Mouse (Mus musculus): ENCODE results near the gene Zbtb5.
"Not testable (repeated sequence)": the region's sequence is repeated elsewhere in the genome, so short reads cannot be mapped to it uniquely, and the experiment has no call there.

Gene Zbtb5

GRCm38 (mm10) chr4:45012105-45012975 lies at the start of gene Zbtb5:
TSS of gene Zbtb5 (minus strand) at chr4:45012412.
- DNase-seq (ENCODE audit: low spot score in 2 of 2) = peak; percentile 99 to 100

- no peak for DNase-seq (ENCODE audit: low spot score in 2 of 2)
These were observed 43.2 kb upstream of the Zbtb5 start for GRCm38 (mm10) chr4:45055451-45055850.

- DNase-seq (ENCODE audit: low spot score in 2 of 2) = no peak
These were observed 42.6 kb upstream of the Zbtb5 start for GRCm38 (mm10) chr4:45054862-45055261.

GRCm38 (mm10) chr4:45047956-45048355 lies 35.7 kb upstream of the Zbtb5 start:
- DNase-seq (ENCODE audit: low spot score in 2 of 2) = peak in 1 of 2 experiments; percentile 14

- no peak for DNase-seq (ENCODE audit: low spot score in 2 of 2)
These were observed 35.2 kb upstream of the Zbtb5 start for GRCm38 (mm10) chr4:45047286-45047887.

- no peak for DNase-seq (ENCODE audit: low spot score in 2 of 2)
These were observed 34.5 kb upstream of the Zbtb5 start for GRCm38 (mm10) chr4:45046679-45047078.

- DNase-seq (ENCODE audit: low spot score in 2 of 2) = no peak
These were observed 28.6 kb upstream of the Zbtb5 start for GRCm38 (mm10) chr4:45040795-45041194.

- not testable (repeated sequence) for DNase-seq (ENCODE audit: low spot score in 2 of 2)
These were observed 27.3 kb upstream of the Zbtb5 start for GRCm38 (mm10) chr4:45039546-45039945.

- DNase-seq (ENCODE audit: low spot score in 2 of 2) = not testable (repeated sequence)
These were observed 26.7 kb upstream of the Zbtb5 start for GRCm38 (mm10) chr4:45038879-45039278.

- no peak for DNase-seq (ENCODE audit: low spot score in 2 of 2)
These were observed 25.5 kb upstream of the Zbtb5 start for GRCm38 (mm10) chr4:45037455-45038410.

GRCm38 (mm10) chr4:45036571-45036970 lies 24.4 kb upstream of the Zbtb5 start:
- DNase-seq (ENCODE audit: low spot score in 2 of 2) = no peak

- no peak for DNase-seq (ENCODE audit: low spot score in 2 of 2)
These were observed 23.8 kb upstream of the Zbtb5 start for GRCm38 (mm10) chr4:45036048-45036447.

- no peak for DNase-seq (ENCODE audit: low spot score in 2 of 2)
These were observed 22.7 kb upstream of the Zbtb5 start for GRCm38 (mm10) chr4:45034693-45035628.

- DNase-seq (ENCODE audit: low spot score in 2 of 2) = no peak
These were observed 20.4 kb upstream of the Zbtb5 start for GRCm38 (mm10) chr4:45032586-45032985.

GRCm38 (mm10) chr4:45026459-45026858 lies 14.2 kb upstream of the Zbtb5 start:
- no peak for DNase-seq (ENCODE audit: low spot score in 2 of 2)

- no peak for DNase-seq (ENCODE audit: low spot score in 2 of 2)
These were observed 6.8 kb upstream of the Zbtb5 start for GRCm38 (mm10) chr4:45019009-45019408.

GRCm38 (mm10) chr4:45018452-45018980 lies 6.3 kb upstream of the Zbtb5 start, which contains the start of gene Polr1e:
TSS of gene Polr1e (plus strand) at chr4:45018583.
- peak; percentile 76 to 80 for DNase-seq (ENCODE audit: low spot score in 2 of 2)

GRCm38 (mm10) chr4:45015615-45016014 lies 3.4 kb upstream of the Zbtb5 start:
- peak in 1 of 2 experiments; percentile 56 for DNase-seq (ENCODE audit: low spot score in 2 of 2)

- no peak for DNase-seq (ENCODE audit: low spot score in 2 of 2)
These were observed 1.3 kb upstream of the Zbtb5 start for GRCm38 (mm10) chr4:45013537-45013936.

GRCm38 (mm10) chr4:45013031-45013431 lies 819 bp upstream of the Zbtb5 start:
- DNase-seq (ENCODE audit: low spot score in 2 of 2) = no peak
